Mouse (Mus musculus) heart, adult 2 months (tissue): ENCODE measurements around the gene Mllt1.

Source experiments
- CTCF ChIP-seq: fragments of 200-600 bp; IDR thresholded peaks from 2 replicates; pipeline ENCODE4 v1.8.1; 2022; ENCODE audit warnings: antibody characterized with exemption, mild to moderate bottlenecking, moderate library complexity
- EP300 ChIP-seq: fragments of 200-500 bp; IDR thresholded peaks from 2 replicates; pipeline ENCODE4 v1.6.1; 2011; ENCODE audit warnings: low read depth, low read length, control low read depth; ENCODE audit not compliant: insufficient read depth
- POLR2A ChIP-seq: fragments of 200-500 bp; IDR thresholded peaks from 2 replicates; pipeline ENCODE4 v1.6.1; 2011; ENCODE audit warnings: mild to moderate bottlenecking, low read depth, low read length, control low read depth; ENCODE audit not compliant: insufficient read depth

DNA sequence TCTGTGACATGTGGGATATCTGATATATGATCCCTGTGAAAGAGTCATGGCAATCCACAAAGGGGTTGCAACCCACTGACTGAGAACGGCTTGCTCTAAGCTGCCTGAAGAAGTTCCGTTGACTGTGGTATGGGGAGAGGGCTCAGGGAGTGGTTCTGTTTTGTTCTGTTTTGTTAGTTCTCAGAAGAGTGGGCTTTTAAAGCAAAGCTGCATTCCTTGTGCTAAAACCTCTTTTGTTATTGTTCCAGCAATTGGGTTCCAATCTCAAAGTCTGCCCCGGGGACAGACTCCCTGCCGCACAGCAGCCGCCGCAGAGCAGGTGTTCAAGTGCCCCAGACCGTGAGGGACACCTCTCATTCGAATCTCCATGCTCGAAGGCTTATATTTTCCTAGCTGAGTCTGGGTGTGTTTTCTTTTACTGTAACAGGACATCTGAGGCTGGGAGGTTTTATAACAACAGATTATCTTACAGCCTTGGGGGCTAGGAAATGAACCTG, 65.7 kb downstream of the Mllt1 start:
- TF ChIP-seq CTCF (no peak), EP300 (no peak), POLR2A (no peak)
